Mouse (Mus musculus) hindbrain, embryonic 13.5 days (tissue): ENCODE data around the gene Evc2. TPM values are rescaled to one million over a fixed set of nuclear protein-coding genes. Genes with fewer than 3 reads are reported as not detected.
A peak's percentile ranks its signal among the peaks of the same experiment; 100 is the strongest.

Source experiments
- ATAC-seq: fragments of 200-750 bp; cut with Nextera tagmentation; 2 replicates; pipeline ENCODE4 v1.8.0; 2017; ENCODE audit warnings: moderate TSS enrichment; ENCODE audit not compliant: low FRiP score
- H3K27ac ChIP-seq: fragments of 300-500 bp; sonication (generic); 2 replicates; pipeline ENCODE4 v1.5.1; 2015; ENCODE audit warnings: inconsistent platforms, mild to moderate bottlenecking, moderate library complexity
- H3K27me3 ChIP-seq: fragments of 300-500 bp; sonication (generic); 2 replicates; pipeline ENCODE4 v1.6.1; 2015; ENCODE audit warnings: mild to moderate bottlenecking, inconsistent platforms
- H3K36me3 ChIP-seq: fragments of 300-500 bp; sonication (generic); 2 replicates; pipeline ENCODE4 v1.6.1; 2015; ENCODE audit warnings: mild to moderate bottlenecking, inconsistent platforms
- H3K4me1 ChIP-seq: fragments of 300-500 bp; sonication (generic); replicated peaks from 2 replicates; pipeline ENCODE4 v1.6.1; 2015; ENCODE audit warnings: inconsistent platforms
- H3K4me2 ChIP-seq: fragments of 300-500 bp; sonication (generic); 2 replicates; pipeline ENCODE4 v1.6.1; 2015; ENCODE audit warnings: inconsistent platforms, mild to moderate bottlenecking, moderate library complexity
- H3K4me3 ChIP-seq: fragments of 300-500 bp; sonication (generic); 2 replicates; pipeline ENCODE4 v1.5.1; 2015; ENCODE audit warnings: mild to moderate bottlenecking, inconsistent platforms
- H3K9ac ChIP-seq: fragments of 300-500 bp; sonication (generic); 2 replicates; pipeline ENCODE4 v1.6.1; 2015; ENCODE audit warnings: mild to moderate bottlenecking, inconsistent platforms
- H3K9me3 ChIP-seq: fragments of 300-500 bp; sonication (generic); 2 replicates; pipeline ENCODE4 v1.6.1; 2016; ENCODE audit warnings: inconsistent platforms
- WGBS: fragments of 180-500 bp; shearing (Covaris S2); methylation state at CpG from one replicate; pipeline ENCODE4 v1.1.7; 2015; 5-methylcytosine and 5-hydroxymethylcytosine counted together
- polyA plus RNA-seq: library from polyadenylated mRNA; unstranded; fragments of >200 nt; fragmentation: Nextera tagmentation; extraction: Ambion mirVana; gene quantifications from 2 replicates; pipeline ENCODE4 v1.2.1, GENCODE M21; 2015

Gene Evc2
- 4.9 TPM in 2 replicates for polyA plus RNA-seq

GRCm38 (mm10) chr5:37338288-37338687 lies at the start of gene Evc2:
Gene Evc2, plus strand, starts transcription at chr5:37338499.
- peak within 1 kb of the TSS; percentile 51 for H3K4me3 ChIP-seq
- 0% methylated on average over 27 of the region's 27 CpGs for WGBS
- H3K36me3 ChIP-seq = no peaks in the 10 kb centered on the region
- H3K9ac ChIP-seq = peak within 1 kb of the TSS; percentile 71
- H3K27me3 ChIP-seq = peaks cover 28% of the 10 kb centered on the region
- H3K27ac ChIP-seq = no peak within 1 kb of the TSS
- peaks cover 36% of the 10 kb centered on the region for H3K4me1 ChIP-seq
- H3K9me3 ChIP-seq = no peaks in the 10 kb centered on the region
- peak; percentile 54 for ATAC-seq
- peak within 1 kb of the TSS; percentile 99 for H3K4me2 ChIP-seq

GRCm38 (mm10) chr5:37289236-37289635 lies 49.1 kb upstream of the Evc2 start:
- peak; percentile 25 for ATAC-seq
- Histone ChIP-seq H3K4me1 (no peaks in the 10 kb centered on the region), H3K9me3 (no peaks in the 10 kb centered on the region), H3K27me3 (no peaks in the 10 kb centered on the region), H3K27ac (no peak overlapping the region; the same call in 1 of the 2 replicates), H3K4me3 (no peak overlapping the region), H3K9ac (no peak overlapping the region), H3K4me2 (no peak overlapping the region), H3K36me3 (peaks cover 82% of the 10 kb centered on the region)
- WGBS = 17% methylated on average over 3 of the region's 3 CpGs

GRCm38 (mm10) chr5:37290983-37291382 lies 47.3 kb upstream of the Evc2 start:
- H3K4me2 ChIP-seq = no peak overlapping the region
- WGBS = 73% methylated on average over 9 of the region's 9 CpGs
- H3K27me3 ChIP-seq = no peaks in the 10 kb centered on the region
- ATAC-seq = no peak; the same call in 1 of the 2 replicates
- no peak overlapping the region for H3K4me3 ChIP-seq
- H3K9me3 ChIP-seq = no peaks in the 10 kb centered on the region
- H3K27ac ChIP-seq = no peak overlapping the region
- no peaks in the 10 kb centered on the region for H3K4me1 ChIP-seq
- peaks cover 69% of the 10 kb centered on the region for H3K36me3 ChIP-seq
- H3K9ac ChIP-seq = no peak overlapping the region

GRCm38 (mm10) chr5:37296717-37297116 lies 41.6 kb upstream of the Evc2 start:
- ATAC-seq = no peak
- H3K36me3 ChIP-seq = peaks cover 14% of the 10 kb centered on the region
- 83% methylated on average over 10 of the region's 10 CpGs for WGBS

GRCm38 (mm10) chr5:37298370-37298769 lies 39.9 kb upstream of the Evc2 start:
- Histone ChIP-seq H3K27me3 (no peaks in the 10 kb centered on the region), H3K9ac (no peak overlapping the region), H3K9me3 (no peaks in the 10 kb centered on the region), H3K36me3 (no peaks in the 10 kb centered on the region), H3K4me2 (no peak overlapping the region), H3K4me1 (no peaks in the 10 kb centered on the region), H3K27ac (no peak overlapping the region), H3K4me3 (no peak overlapping the region)
- 38% methylated on average over 7 of the region's 7 CpGs for WGBS
- ATAC-seq = no peak

More at GRCm38 (mm10) chr5:37296717-37297116, 41.6 kb upstream of the Evc2 start:
- Histone ChIP-seq H3K9me3 (no peaks in the 10 kb centered on the region), H3K4me2 (no peak overlapping the region), H3K27ac (no peak overlapping the region), H3K9ac (no peak overlapping the region; the same call in 1 of the 2 replicates), H3K4me1 (no peaks in the 10 kb centered on the region), H3K4me3 (no peak overlapping the region), H3K27me3 (no peaks in the 10 kb centered on the region)

- peaks cover 13% of the 10 kb centered on the region for H3K36me3 ChIP-seq
- H3K4me3 ChIP-seq = no peak overlapping the region
- no peak overlapping the region for H3K9ac ChIP-seq
- no peaks in the 10 kb centered on the region for H3K27me3 ChIP-seq
- WGBS = 92% methylated on average over 9 of the region's 9 CpGs
- H3K4me1 ChIP-seq = no peaks in the 10 kb centered on the region
- no peak overlapping the region for H3K4me2 ChIP-seq
- ATAC-seq = no peak
- no peak overlapping the region for H3K27ac ChIP-seq
- peaks cover 7% of the 10 kb centered on the region for H3K9me3 ChIP-seq
Observed at GRCm38 (mm10) chr5:37310026-37310425, 28.3 kb upstream of the Evc2 start.

- H3K36me3 ChIP-seq = peaks cover 38% of the 10 kb centered on the region
- no peaks in the 10 kb centered on the region for H3K27me3 ChIP-seq
- H3K9ac ChIP-seq = no peak overlapping the region
- H3K4me3 ChIP-seq = no peak overlapping the region
- H3K4me1 ChIP-seq = no peaks in the 10 kb centered on the region
- ATAC-seq = no peak
- no peak overlapping the region for H3K27ac ChIP-seq
- WGBS = 93% methylated on average over 12 of the region's 12 CpGs
- peaks cover 21% of the 10 kb centered on the region for H3K9me3 ChIP-seq
- no peak overlapping the region for H3K4me2 ChIP-seq
Observed at GRCm38 (mm10) chr5:37312980-37313722, 25.1 kb upstream of the Evc2 start.

- no peaks in the 10 kb centered on the region for H3K27me3 ChIP-seq
- H3K36me3 ChIP-seq = peaks cover 49% of the 10 kb centered on the region
- H3K9ac ChIP-seq = no peak overlapping the region
- no peaks in the 10 kb centered on the region for H3K4me1 ChIP-seq
- no peak for ATAC-seq
- WGBS = 93% methylated on average over 6 of the region's 6 CpGs
- H3K4me2 ChIP-seq = no peak overlapping the region
- H3K9me3 ChIP-seq = peaks cover 21% of the 10 kb centered on the region
- H3K4me3 ChIP-seq = no peak overlapping the region
- H3K27ac ChIP-seq = no peak overlapping the region
Observed at GRCm38 (mm10) chr5:37318715-37319114, 19.6 kb upstream of the Evc2 start.

- 77% methylated on average over 3 of the region's 3 CpGs for WGBS
- peaks cover 12% of the 10 kb centered on the region; the same call in 1 of the 2 replicates for H3K9me3 ChIP-seq
- H3K4me2 ChIP-seq = no peak overlapping the region
- no peaks in the 10 kb centered on the region for H3K27me3 ChIP-seq
- ATAC-seq = no peak
- H3K4me1 ChIP-seq = no peaks in the 10 kb centered on the region
- H3K27ac ChIP-seq = no peak overlapping the region
- peaks cover 41% of the 10 kb centered on the region for H3K36me3 ChIP-seq
- H3K4me3 ChIP-seq = no peak overlapping the region
- H3K9ac ChIP-seq = no peak overlapping the region
Observed at GRCm38 (mm10) chr5:37320174-37320573, 18.1 kb upstream of the Evc2 start.

GRCm38 (mm10) chr5:37320761-37321160 lies 17.5 kb upstream of the Evc2 start:
- Histone ChIP-seq H3K36me3 (peaks cover 41% of the 10 kb centered on the region), H3K4me1 (no peaks in the 10 kb centered on the region), H3K27me3 (no peaks in the 10 kb centered on the region), H3K9me3 (peaks cover 6% of the 10 kb centered on the region; the same call in 1 of the 2 replicates), H3K9ac (no peak overlapping the region), H3K27ac (no peak overlapping the region), H3K4me2 (no peak overlapping the region), H3K4me3 (no peak overlapping the region)
- no peak for ATAC-seq
- WGBS = 92% methylated on average over 4 of the region's 4 CpGs

- ATAC-seq = no peak
- H3K9ac ChIP-seq = no peak overlapping the region
- 88% methylated on average over 6 of the region's 6 CpGs for WGBS
- no peaks in the 10 kb centered on the region for H3K27me3 ChIP-seq
- H3K27ac ChIP-seq = no peak overlapping the region
- no peak overlapping the region for H3K4me3 ChIP-seq
- H3K4me1 ChIP-seq = no peaks in the 10 kb centered on the region
- H3K36me3 ChIP-seq = peaks cover 29% of the 10 kb centered on the region
- no peaks in the 10 kb centered on the region for H3K9me3 ChIP-seq
- H3K4me2 ChIP-seq = no peak overlapping the region
Observed at GRCm38 (mm10) chr5:37326675-37327074, 11.6 kb upstream of the Evc2 start.

GRCm38 (mm10) chr5:37330449-37331132 lies 7.7 kb upstream of the Evc2 start:
- Histone ChIP-seq H3K36me3 (peaks cover 11% of the 10 kb centered on the region), H3K4me3 (no peak overlapping the region), H3K27ac (no peak overlapping the region), H3K4me2 (no peak overlapping the region), H3K9ac (no peak overlapping the region), H3K27me3 (no peaks in the 10 kb centered on the region), H3K4me1 (peaks cover under 1% of the 10 kb centered on the region; the same call in 1 of the 2 replicates), H3K9me3 (no peaks in the 10 kb centered on the region)
- WGBS = 86% methylated on average over 8 of the region's 8 CpGs
- no peak for ATAC-seq
